Mouse (Mus musculus) liver, embryonic 14.5 days (tissue): Measurements from ENCODE around the gene Pdcl3. TPM values are rescaled to one million over a fixed set of nuclear protein-coding genes. Genes with fewer than 3 reads are reported as not detected.
A peak's percentile ranks its signal among the peaks of the same experiment; 100 is the strongest.
"Not testable (repeated sequence)": the region's sequence is repeated elsewhere in the genome, so short reads cannot be mapped to it uniquely, and the experiment has no call there.

Experiments used
- ATAC-seq: fragments of 200-750 bp; cut with Nextera tagmentation; 2 replicates; pipeline ENCODE4 v1.8.0; 2017; ENCODE audit warnings: moderate number of reproducible peaks, mild to moderate bottlenecking, moderate library complexity; ENCODE audit not compliant: insufficient read depth
- DNase-seq, 3 experiments: peaks; one replicate each; pipeline ENCODE4 v3.0.0-alpha.2; 2012 to 2013; ENCODE audit warnings: low read depth in 3 of 3, low spot score in 3 of 3
- H3K27ac ChIP-seq: fragments of 300-500 bp; sonication (generic); 2 replicates; pipeline ENCODE4 v1.5.1; 2014; ENCODE audit warnings: moderate library complexity, mild to moderate bottlenecking, control low read depth, inconsistent platforms
- H3K27me3 ChIP-seq: fragments of 300-500 bp; sonication (generic); 2 replicates; pipeline ENCODE4 v1.6.1; 2014; ENCODE audit warnings: mild to moderate bottlenecking, low read length, moderate library complexity; ENCODE audit not compliant: control insufficient read depth, insufficient read depth
- H3K36me3 ChIP-seq: fragments of 300-500 bp; sonication (generic); replicated peaks from 2 replicates; pipeline ENCODE4 v1.6.1; 2014; ENCODE audit warnings: low read depth; ENCODE audit not compliant: control insufficient read depth, insufficient read depth
- H3K4me1 ChIP-seq, 2 experiments: fragments of 200-500 bp in 1 of 2; fragments of 300-500 bp in 1 of 2; sonication (generic) in 1 of 2; replicated peaks; 2 replicates each; pipeline ENCODE4 v1.6.1; 2012 to 2014; ENCODE audit warnings: antibody characterized with exemption in 1 of 2, inconsistent platforms in 1 of 2, low read length in 1 of 2; ENCODE audit not compliant: control insufficient read depth in 2 of 2, insufficient read depth in 2 of 2
- H3K4me2 ChIP-seq: fragments of 300-500 bp; sonication (generic); 2 replicates; pipeline ENCODE4 v1.6.1; 2014; ENCODE audit warnings: low read depth, mild to moderate bottlenecking, control low read depth, moderate library complexity
- H3K4me3 ChIP-seq, 2 experiments: fragments of 200-500 bp in 1 of 2; fragments of 300-500 bp in 1 of 2; sonication (generic) in 1 of 2; 2 replicates each; pipeline ENCODE4 v1.5.1; 2012 to 2014; ENCODE audit warnings: low read depth in 2 of 2, low read length in 2 of 2, mild to moderate bottlenecking in 2 of 2, control low read depth in 1 of 2, inconsistent platforms in 1 of 2, moderate library complexity in 1 of 2; ENCODE audit not compliant: insufficient read depth in 1 of 2
- H3K9ac ChIP-seq: fragments of 300-500 bp; sonication (generic); replicated peaks from 2 replicates; pipeline ENCODE4 v1.6.1; 2014; ENCODE audit warnings: mild to moderate bottlenecking, control low read depth, moderate library complexity
- H3K9me3 ChIP-seq: fragments of 300-500 bp; sonication (generic); 2 replicates; pipeline ENCODE4 v1.6.1; 2016; ENCODE audit warnings: low read length, mixed read lengths; ENCODE audit not compliant: control insufficient read depth
- CTCF ChIP-seq: IDR thresholded peaks from 2 replicates; pipeline ENCODE4 v1.5.1; 2016; ENCODE audit warnings: antibody characterized with exemption, low read depth, control low read depth
- EP300 ChIP-seq: IDR thresholded peaks from 2 replicates; pipeline ENCODE4 v1.6.1; 2016; ENCODE audit warnings: antibody characterized with exemption, low read depth
- WGBS: fragments of 180-500 bp; shearing (Covaris S2); extraction: QIAGEN DNeasy Blood & Tissue Kit; methylation state at CpG from one replicate; pipeline ENCODE4 v1.1.7; 2014; ENCODE audit not compliant: insufficient replicate concordance; 5-methylcytosine and 5-hydroxymethylcytosine counted together
- polyA plus RNA-seq, 2 experiments: library from polyadenylated mRNA; depleted of rRNA in 1 of 2; stranded (reverse) in 1 of 2; unstranded in 1 of 2; fragments of >200 nt; fragmentation: Nextera tagmentation in 1 of 2; extraction: Ambion mirVana in 1 of 2; gene quantifications; 2 replicates each; pipeline versions ENCODE4 v1.2.1 to v1.2.3; 2012 to 2014

Gene Pdcl3
- polyA plus RNA-seq, 2 experiments, result 24.1 to 36.3 TPM

GRCm38 (mm10) chr1:39030108-39030507 lies 44.7 kb downstream of the Pdcl3 start:
- Histone ChIP-seq H3K27me3 (no peaks in the 10 kb centered on the region), H3K4me3 (no peak overlapping the region), H3K27ac (no peak overlapping the region), H3K36me3 (no peaks in the 10 kb centered on the region), H3K9ac (no peak overlapping the region), H3K4me1 (no peaks in the 10 kb centered on the region; a peak in 1 of 4 replicates), H3K9me3 (no peaks in the 10 kb centered on the region), H3K4me2 (peak overlapping the region; percentile 39)
- 12% methylated on average over 7 of the region's 7 CpGs for WGBS
- ATAC-seq (no peak), DNase-seq (no peak)
- TF ChIP-seq EP300 (no peak), CTCF (no peak)

GRCm38 (mm10) chr1:39035817-39036216 lies 50.4 kb downstream of the Pdcl3 start:
- ATAC-seq, result no peak
- Histone ChIP-seq H3K4me1 (no peaks in the 10 kb centered on the region), H3K4me3 (no peak overlapping the region), H3K9ac (no peak overlapping the region), H3K27ac (no peak overlapping the region), H3K27me3 (no peaks in the 10 kb centered on the region), H3K9me3 (no peaks in the 10 kb centered on the region), H3K4me2 (no peak overlapping the region), H3K36me3 (no peaks in the 10 kb centered on the region)
- no peak for DNase-seq
- TF ChIP-seq CTCF (no peak), EP300 (no peak)
- 66% methylated on average over 9 of the region's 9 CpGs for WGBS

GRCm38 (mm10) chr1:39042188-39042587 lies 56.8 kb downstream of the Pdcl3 start:
- Histone ChIP-seq H3K27me3 (no peaks in the 10 kb centered on the region), H3K4me1 (peaks cover 0 to 2% of the 10 kb centered on the region in 2 experiments; a peak in 1 of 4 replicates), H3K4me3 (no peak overlapping the region), H3K9ac (no peak overlapping the region), H3K27ac (no peak overlapping the region), H3K9me3 (no peaks in the 10 kb centered on the region), H3K36me3 (no peaks in the 10 kb centered on the region), H3K4me2 (no peak overlapping the region)
- no peak for TF ChIP-seq CTCF
- TF ChIP-seq EP300, result no peak
- DNase-seq, result no peak
- WGBS, result 58% methylated on average over 2 of the region's 2 CpGs
- ATAC-seq, result no peak

GRCm38 (mm10) chr1:39044442-39044841 lies 59.0 kb downstream of the Pdcl3 start:
- DNase-seq, H3K27ac ChIP-seq, H3K36me3 ChIP-seq, H3K4me2 ChIP-seq, ATAC-seq, H3K9me3 ChIP-seq, H3K27me3 ChIP-seq, H3K4me3 ChIP-seq, H3K4me1 ChIP-seq, H3K9ac ChIP-seq: not testable (repeated sequence)
- 50% methylated on average over 1 of the region's 1 CpGs for WGBS

GRCm38 (mm10) chr1:39046689-39047088 lies 61.3 kb downstream of the Pdcl3 start:
- no peak for ATAC-seq
- no peak for DNase-seq
- Histone ChIP-seq H3K4me3 (no peak overlapping the region), H3K36me3 (no peaks in the 10 kb centered on the region), H3K4me1 (peaks cover 0 to 2% of the 10 kb centered on the region in 2 experiments; a peak in 1 of 4 replicates), H3K9ac (no peak overlapping the region), H3K27me3 (no peaks in the 10 kb centered on the region), H3K4me2 (no peak overlapping the region), H3K27ac (no peak overlapping the region), H3K9me3 (no peaks in the 10 kb centered on the region)
- WGBS, result 38% methylated on average over 7 of the region's 7 CpGs
- TF ChIP-seq EP300 (no peak), CTCF (no peak)

Other genes with a start within 250 kb of the Pdcl3 start
- gene Lonrf2, start 148.9 kb upstream of the Pdcl3 start, polyA plus RNA-seq (2012; rRNA removed), result 0.09 and 0.13 TPM in 2 replicates
- gene Lonrf2, start 148.9 kb upstream of the Pdcl3 start, polyA plus RNA-seq (2014; fragmentation: Nextera tagmentation; extraction: Ambion mirVana), result 0.08 TPM in 1 of 2 replicates, not detected in the other
- 0.06 and 0.07 TPM in 2 replicates for gene Chst10, start 87.4 kb upstream of the Pdcl3 start, polyA plus RNA-seq (2012; rRNA removed)
- gene Chst10, start 87.4 kb upstream of the Pdcl3 start, polyA plus RNA-seq (2014; fragmentation: Nextera tagmentation; extraction: Ambion mirVana), result 0.09 and 0.11 TPM in 2 replicates
- not detected in 2 replicates for gene Nms, start 46.5 kb upstream of the Pdcl3 start, polyA plus RNA-seq (2012; rRNA removed)
- gene Nms, start 46.5 kb upstream of the Pdcl3 start, polyA plus RNA-seq (2014; fragmentation: Nextera tagmentation; extraction: Ambion mirVana), result not detected in 2 replicates
- gene Npas2, start 208.1 kb downstream of the Pdcl3 start, polyA plus RNA-seq (2012; rRNA removed), result 0.08 and 0.11 TPM in 2 replicates
- gene Npas2, start 208.1 kb downstream of the Pdcl3 start, polyA plus RNA-seq (2014; fragmentation: Nextera tagmentation; extraction: Ambion mirVana), result 0.11 and 0.35 TPM in 2 replicates